Mouse (Mus musculus) adrenal gland, postnatal 14 days (tissue): ENCODE data around the gene Bach1. TPM values are rescaled to one million over a fixed set of nuclear protein-coding genes. Genes with fewer than 3 reads are reported as not detected.

Experiments
- DNase-seq: peaks from one replicate; pipeline ENCODE4 v3.0.0; 2021; ENCODE audit warnings: mixed read lengths
- total RNA-seq: library from RNA; stranded (reverse); gene quantifications from 2 replicates; pipeline ENCODE4 v1.2.3, GENCODE M21; 2021

Gene Bach1
- total RNA-seq, 1 experiment from 2014 or later = 23.5 TPM

- peak; percentile 35 for DNase-seq
Measured at GRCm38 (mm10) chr16:87712986-87713693, 14.4 kb downstream of the Bach1 start.

- DNase-seq = no peak
Measured at GRCm38 (mm10) chr16:87714550-87714949, 15.8 kb downstream of the Bach1 start.

DNA sequence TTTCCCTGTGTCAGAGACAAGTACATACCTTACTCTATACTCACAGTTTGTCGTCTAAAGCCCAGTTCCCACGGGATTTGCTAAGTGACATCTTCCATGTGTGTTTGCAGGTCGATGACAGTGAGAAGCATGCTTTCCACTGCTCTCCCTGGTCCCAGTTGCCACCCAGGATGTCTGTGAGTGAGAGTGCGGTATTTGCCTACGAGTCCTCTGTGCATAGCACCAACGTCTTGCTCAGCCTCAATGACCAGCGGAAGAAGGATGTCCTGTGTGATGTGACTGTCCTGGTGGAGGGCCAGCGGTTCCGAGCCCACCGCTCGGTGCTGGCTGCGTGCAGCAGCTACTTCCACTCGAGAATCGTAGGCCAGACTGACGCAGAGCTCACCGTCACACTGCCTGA, 16.5 kb downstream of the Bach1 start:
- DNase-seq = no peak

- peak; percentile 24 for DNase-seq
Measured at GRCm38 (mm10) chr16:87716269-87716668, 17.5 kb downstream of the Bach1 start.

- no peak for DNase-seq
Measured at GRCm38 (mm10) chr16:87717046-87717660, 18.4 kb downstream of the Bach1 start.

- no peak for DNase-seq
Measured at GRCm38 (mm10) chr16:87719071-87719470, 20.3 kb downstream of the Bach1 start.

DNA sequence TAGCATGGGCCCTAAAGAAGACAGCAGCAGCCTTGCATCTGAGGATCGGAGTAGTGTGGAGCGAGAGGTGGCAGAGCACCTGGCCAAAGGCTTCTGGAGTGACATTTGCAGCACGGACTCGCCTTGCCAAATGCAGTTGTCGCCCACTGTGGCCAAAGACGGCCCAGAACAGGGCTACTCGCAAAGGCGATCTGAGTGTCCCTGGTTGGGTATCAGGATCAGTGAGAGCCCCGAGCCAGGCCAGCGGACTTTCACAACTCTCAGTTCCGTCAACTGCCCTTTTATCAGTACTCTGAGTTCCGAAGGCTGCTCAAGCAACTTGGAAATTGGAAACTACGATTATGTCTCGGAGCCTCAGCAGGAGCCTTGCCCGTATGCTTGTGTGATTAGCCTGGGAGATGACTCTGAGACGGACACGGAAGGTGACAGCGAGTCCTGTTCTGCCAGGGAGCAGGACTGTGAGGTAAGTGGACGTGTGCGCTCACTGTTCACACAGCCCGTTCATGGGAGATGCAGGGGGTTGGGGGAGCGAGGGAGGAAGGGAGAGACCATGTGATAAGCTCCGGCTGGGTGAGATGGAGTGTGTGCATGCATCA, 21.0 kb downstream of the Bach1 start:
- DNase-seq = no peak

DNA sequence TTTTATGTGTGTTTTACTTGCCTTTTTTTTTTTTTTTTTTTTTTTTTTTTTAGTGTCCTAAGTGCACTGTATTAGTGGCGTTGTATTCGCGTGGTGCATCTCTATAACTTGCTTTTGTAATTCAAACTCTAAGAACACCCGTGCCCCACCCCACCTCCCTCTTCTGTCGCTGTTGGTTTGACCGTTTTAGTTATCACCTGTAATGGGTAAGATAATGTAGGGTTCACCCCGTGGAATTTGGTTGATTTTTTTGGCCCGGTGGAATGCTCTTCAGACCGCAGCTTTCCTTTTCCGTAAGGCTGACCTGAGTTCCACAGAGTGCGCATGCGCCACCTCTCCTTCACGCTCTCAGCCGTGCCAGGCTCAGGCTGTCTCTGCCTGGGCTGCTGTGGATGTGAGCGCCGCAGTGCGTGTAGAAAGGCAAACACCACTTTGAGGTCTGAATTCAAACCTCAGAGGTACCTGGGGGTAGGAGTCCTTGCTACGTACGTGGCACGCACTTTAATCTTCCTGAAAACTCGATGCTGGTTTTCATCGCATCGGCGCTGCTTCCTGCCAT, 22.2 kb downstream of the Bach1 start:
- no peak for DNase-seq

DNA sequence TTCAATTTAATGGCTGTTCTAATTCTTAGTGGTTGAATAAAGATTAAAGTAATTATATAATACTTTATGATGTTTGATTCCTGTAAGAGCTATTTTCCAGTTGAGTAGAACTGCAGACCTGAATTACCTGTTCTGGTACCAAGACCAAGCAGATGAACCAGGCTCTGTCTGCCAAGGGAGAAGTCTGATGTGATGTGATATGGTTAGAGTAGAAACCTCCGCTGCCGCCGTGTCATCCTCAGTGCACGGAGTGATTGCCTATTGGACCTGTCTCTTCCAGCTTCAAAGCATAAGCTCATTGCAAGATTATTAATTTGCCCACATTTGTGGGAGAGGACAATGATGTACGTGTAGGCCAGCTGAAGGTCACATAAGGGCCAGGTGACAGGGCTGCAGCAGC, 24.1 kb downstream of the Bach1 start:
- DNase-seq = no peak

- no peak for DNase-seq
Measured at GRCm38 (mm10) chr16:87723479-87723878, 24.7 kb downstream of the Bach1 start.

- no peak for DNase-seq
Measured at GRCm38 (mm10) chr16:87724826-87725225, 26.1 kb downstream of the Bach1 start.

- no peak for DNase-seq
Measured at GRCm38 (mm10) chr16:87725241-87725640, 26.5 kb downstream of the Bach1 start.

- DNase-seq = no peak
Measured at GRCm38 (mm10) chr16:87725963-87726362, 27.2 kb downstream of the Bach1 start.

DNA sequence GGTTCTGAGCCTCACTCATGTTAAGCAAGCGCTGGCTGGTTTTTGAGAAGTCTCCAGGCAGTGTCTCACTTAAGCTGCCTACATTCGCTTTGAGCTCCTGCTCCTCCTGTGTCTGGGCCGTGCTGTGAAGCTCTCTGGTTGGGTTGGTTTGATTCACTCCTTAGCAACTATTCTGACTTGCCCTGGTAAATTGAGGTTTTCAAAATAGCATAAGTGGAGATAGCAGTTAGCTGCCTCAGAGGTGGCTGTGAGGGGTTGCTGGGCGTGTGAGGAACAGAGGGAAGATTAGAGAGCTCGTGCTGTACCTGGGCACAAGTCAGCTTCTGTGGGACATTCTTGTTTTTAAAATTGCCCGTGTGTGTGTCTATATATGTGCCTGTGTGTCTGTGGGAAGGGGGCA, 27.6 kb downstream of the Bach1 start:
- no peak for DNase-seq

DNA sequence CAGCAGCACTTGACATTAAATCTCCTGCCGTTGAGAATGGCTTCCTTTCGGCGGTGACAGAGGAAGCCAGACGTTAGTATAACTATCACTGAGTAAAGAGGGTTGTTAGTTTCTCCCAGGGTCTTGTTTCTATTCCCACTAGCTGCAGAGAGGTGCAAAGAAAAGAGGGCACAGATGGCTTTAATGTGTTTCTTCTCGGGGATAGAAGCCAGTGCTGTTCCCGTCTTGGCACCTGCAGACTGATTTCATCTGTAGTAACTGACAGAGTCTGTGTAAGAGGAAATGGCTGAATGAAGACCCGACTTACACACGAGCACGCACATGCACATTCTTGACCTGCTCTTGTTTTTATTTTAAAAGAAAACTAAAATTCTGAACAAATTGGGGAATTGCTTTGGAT, 28.5 kb downstream of the Bach1 start:
- DNase-seq = no peak

- DNase-seq = no peak
Measured at GRCm38 (mm10) chr16:87727918-87728317, 29.2 kb downstream of the Bach1 start.

DNA sequence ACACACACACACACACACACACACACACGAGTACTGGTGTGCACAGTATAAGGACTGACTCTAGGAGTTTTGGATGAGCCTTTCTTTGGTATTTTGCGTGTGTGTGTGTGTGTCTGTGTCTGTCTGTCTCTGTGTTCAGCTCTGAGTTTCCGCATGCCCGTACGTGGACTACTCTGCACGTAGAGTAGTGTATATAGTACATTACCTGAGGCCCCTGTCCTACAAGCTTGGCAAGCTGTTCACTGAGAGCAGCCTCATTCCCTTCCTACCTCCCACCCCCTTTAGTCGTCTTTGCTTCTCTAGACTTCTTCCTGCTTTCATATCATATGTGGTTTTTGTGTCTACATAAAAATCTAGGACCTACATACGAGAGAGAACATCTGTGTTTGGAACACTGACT, 30.0 kb downstream of the Bach1 start:
- no peak for DNase-seq

DNA sequence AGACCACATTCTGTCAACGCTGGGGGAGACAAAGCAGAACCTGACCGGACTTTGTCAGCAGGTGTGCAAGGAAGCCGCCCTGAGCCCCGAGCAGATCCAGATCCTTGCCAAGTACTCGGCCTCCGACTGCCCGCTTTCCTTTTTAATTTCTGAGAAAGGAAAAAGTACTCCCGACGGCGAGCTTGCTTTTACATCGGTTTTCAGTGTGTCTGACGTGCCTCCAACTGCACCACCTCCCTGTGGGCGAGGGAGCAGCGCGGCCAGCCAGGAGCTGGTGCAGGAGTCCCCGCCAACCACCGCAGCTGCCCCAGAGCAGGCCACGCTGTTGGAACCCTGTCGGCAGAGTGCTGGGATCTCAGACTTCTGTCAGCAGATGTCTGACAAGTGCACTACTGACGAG, 30.7 kb downstream of the Bach1 start:
- no peak for DNase-seq

- no peak for DNase-seq
Measured at GRCm38 (mm10) chr16:87734868-87735381, 36.2 kb downstream of the Bach1 start.

DNA sequence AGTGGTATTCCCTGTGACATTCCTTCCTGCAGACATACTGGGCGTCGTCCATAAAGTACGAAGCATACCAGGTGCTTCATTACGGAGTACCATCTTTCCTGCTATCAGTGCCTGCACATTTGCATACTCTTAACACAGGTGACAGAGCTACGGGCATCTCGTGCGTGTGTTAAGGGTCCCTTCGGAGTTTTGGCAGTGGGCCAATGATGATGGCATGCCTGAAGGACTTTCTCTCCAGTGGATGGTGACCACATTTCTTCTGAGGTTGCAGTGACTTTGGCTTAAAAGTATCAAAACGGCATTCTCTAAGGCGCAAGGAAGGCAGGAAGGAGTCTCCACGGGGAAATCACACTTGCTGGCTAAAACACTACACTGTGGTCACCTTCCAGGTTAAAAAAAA, 37.4 kb downstream of the Bach1 start:
- no peak for DNase-seq

DNA sequence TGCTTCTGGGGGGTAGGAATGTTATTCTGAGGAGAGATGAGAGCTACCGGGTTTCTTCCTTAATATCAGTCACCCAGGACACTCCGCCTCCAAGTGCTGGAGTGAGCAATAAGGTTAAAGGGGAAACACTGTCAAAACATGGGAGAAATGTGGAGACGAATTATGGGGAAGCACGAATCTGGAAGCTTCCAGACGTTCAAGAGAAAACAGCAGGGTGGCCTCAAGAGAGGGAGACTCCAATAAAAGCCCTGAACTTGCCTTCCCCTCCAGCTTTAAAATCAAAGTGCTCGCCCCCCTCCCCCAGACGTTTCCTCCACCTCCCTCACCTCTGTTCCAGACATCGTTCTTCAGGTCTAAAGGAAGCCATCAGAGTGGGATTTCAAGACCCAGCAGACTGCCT, 38.6 kb downstream of the Bach1 start:
- DNase-seq = no peak

- no peak for DNase-seq
Measured at GRCm38 (mm10) chr16:87737842-87738639, 39.3 kb downstream of the Bach1 start.
